Mouse (Mus musculus): ENCODE measurements around the gene Rnf145.

DNA sequence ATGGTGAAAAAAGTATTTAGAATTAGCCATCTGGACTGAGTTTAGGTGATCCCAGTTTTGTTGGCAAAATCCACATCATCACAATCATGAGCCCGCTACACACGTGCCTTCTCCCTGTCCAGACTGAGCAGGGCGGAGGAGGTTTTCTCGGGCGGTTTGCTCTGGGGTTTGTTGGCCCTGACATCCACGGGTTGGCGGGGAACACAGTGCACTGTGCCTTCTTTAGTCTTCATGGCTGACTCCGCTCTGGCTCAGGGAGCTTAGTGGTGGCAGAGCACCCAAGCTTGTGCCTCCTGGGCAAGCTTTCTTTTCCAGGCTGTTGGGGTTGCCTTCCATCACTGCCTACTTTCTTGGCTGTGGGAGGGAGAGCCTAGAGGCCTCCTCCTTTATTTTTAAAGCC lies 41.6 kb downstream of the Rnf145 start:
- no peak for TF ChIP-seq CTCF (IDR thresholded peaks at IDR 0.05; ENCODE audit: low read depth, low read length)
- TF ChIP-seq POLR2A (IDR thresholded peaks at IDR 0.05; ENCODE audit: borderline replicate concordance, low read depth, low read length), result no peak
